Mouse (Mus musculus): ENCODE measurements around the gene Serpina3f.

The Serpina3f gene

DNA sequence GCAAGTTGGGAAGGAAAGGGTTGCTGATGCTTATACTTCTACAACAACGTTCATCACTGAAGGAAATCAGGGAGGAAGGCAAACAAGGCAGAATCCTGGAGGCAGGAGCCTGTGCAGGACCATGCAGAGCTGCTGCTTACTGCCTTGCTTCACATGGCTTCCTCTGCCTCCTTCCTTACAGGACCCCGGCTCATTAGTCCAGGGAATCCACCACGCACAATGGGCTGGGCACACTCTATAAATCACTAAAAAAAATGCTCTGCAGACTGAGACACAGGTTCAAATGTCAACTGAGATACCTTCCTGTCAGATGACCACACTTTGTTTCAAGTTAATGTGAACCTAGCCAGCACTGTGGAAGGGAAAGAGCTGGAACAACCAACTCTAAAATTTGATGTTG, 46.7 kb downstream of the Serpina3f start:
- DNase-seq = no peak

- DNase-seq = no peak
Measured at GRCm38 (mm10) chr12:104262863-104263262, 48.5 kb downstream of the Serpina3f start, which contains the start of gene Serpina3i. Gene Serpina3i, plus strand, starts transcription at chr12:104263122.

GRCm38 (mm10) chr12:104266374-104266773, 52.0 kb downstream of the Serpina3f start:
- DNase-seq = no peak

Measured in kidney, adult 18-20 months (tissue).